Mouse (Mus musculus): Measurements from ENCODE around the gene Cep295nl. TPM values are rescaled to one million over a fixed set of nuclear protein-coding genes. Genes with fewer than 3 reads are reported as not detected.

The Cep295nl gene
- polyA plus RNA-seq, 1 experiment from 2014 or later: 0.15 TPM

DNA sequence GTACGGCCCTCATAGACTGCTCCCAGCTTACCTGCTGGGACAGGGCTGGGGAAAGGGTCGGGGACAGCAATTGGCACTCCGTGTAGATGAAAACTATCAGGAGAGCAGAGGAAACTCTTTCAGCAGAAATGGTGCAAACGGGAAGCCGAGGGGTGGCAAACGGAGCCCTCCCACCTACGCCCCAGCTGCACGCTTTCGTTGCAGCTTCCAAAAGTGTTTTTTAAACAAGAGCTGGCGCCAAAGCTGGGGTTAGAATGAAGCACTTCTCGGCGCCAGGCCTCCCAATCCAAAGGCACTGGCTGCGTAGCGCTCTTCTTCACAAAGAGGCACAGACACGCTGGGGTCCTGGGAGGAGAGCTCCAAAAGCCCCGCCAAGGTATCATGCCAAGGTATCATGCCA, 11.5 kb downstream of the Cep295nl start:
- Histone ChIP-seq H3K9me3 (replicated peaks; ENCODE audit: control insufficient read depth, low read length, poor library complexity, severe bottlenecking) (no peaks in the 10 kb centered on the region), H3K27ac (ENCODE audit: low read length) (no peak overlapping the region), H3K4me3 (ENCODE audit: low read depth, low read length) (no peak overlapping the region), H3K4me2 (ENCODE audit: low read length) (no peak overlapping the region), H3K36me3 (ENCODE audit: control insufficient read depth, insufficient read depth, low read length) (no peaks in the 10 kb centered on the region), H3K27me3 (ENCODE audit: control insufficient read depth, insufficient read depth, low read depth, low read length) (no peaks in the 10 kb centered on the region), H3K4me1 (ENCODE audit: control insufficient read depth, insufficient read depth, low read length) (peaks cover 16% of the 10 kb centered on the region), H3K9ac (ENCODE audit: low read depth, low read length) (no peak overlapping the region)
- WGBS: 95% methylated on average over 16 of the region's 16 CpGs
- no peak for ATAC-seq

DNA sequence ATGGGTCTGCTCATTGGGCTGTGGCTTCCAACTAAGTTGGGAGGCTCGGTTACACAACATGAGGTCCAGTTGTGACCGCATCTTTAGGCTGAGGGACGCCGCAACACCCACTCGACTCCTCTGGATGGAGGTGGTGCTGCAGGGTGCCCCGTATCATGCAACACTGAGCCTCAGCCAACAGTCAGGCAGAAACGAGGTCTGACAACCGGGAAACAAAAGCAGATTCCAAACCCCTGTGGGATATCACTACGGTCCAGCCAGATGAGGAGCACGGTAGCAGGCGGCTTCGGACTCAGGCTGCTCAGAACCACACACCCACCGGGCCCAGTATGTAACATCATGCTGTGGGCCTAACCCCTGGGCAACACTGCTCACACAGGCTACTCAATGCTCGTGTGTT, 11.9 kb downstream of the Cep295nl start:
- Histone ChIP-seq H3K4me1 (ENCODE audit: control insufficient read depth, insufficient read depth, low read length) (peaks cover 16% of the 10 kb centered on the region), H3K4me3 (ENCODE audit: low read depth, low read length) (no peak overlapping the region), H3K9me3 (replicated peaks; ENCODE audit: control insufficient read depth, low read length, poor library complexity, severe bottlenecking) (no peaks in the 10 kb centered on the region), H3K4me2 (ENCODE audit: low read length) (no peak overlapping the region), H3K9ac (ENCODE audit: low read depth, low read length) (no peak overlapping the region), H3K36me3 (ENCODE audit: control insufficient read depth, insufficient read depth, low read length) (no peaks in the 10 kb centered on the region), H3K27me3 (ENCODE audit: control insufficient read depth, insufficient read depth, low read depth, low read length) (no peaks in the 10 kb centered on the region), H3K27ac (ENCODE audit: low read length) (no peak overlapping the region)
- 92% methylated on average over 14 of the region's 14 CpGs for WGBS
- no peak for ATAC-seq

DNA sequence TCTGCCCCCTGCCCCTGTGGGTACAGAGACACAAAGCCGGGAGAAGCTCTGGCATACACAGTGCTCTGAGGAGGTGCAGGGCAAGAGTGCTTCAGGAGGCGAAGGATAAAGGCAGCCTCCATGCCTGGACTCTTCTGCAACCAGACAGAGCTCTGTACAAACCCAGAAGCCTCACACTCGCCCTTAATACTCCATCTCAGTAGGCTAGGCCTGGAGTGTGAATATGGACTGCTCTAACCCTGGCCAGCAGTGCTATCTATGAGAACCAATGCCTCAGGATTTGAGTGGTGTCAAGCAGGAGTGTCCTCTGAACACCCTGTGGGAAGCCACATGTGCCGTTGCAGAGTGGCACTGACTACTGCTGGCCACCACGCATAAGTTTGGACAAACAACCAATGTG, 13.4 kb downstream of the Cep295nl start:
- no peak for ATAC-seq
- peaks cover 16% of the 10 kb centered on the region for H3K4me1 ChIP-seq (ENCODE audit: control insufficient read depth, insufficient read depth, low read length)
- no peaks in the 10 kb centered on the region for H3K27me3 ChIP-seq (ENCODE audit: control insufficient read depth, insufficient read depth, low read depth, low read length)
- H3K4me3 ChIP-seq (ENCODE audit: low read depth, low read length): no peak overlapping the region
- H3K36me3 ChIP-seq (ENCODE audit: control insufficient read depth, insufficient read depth, low read length): no peaks in the 10 kb centered on the region
- H3K9ac ChIP-seq (ENCODE audit: low read depth, low read length): no peak overlapping the region
- no peak overlapping the region for H3K4me2 ChIP-seq (ENCODE audit: low read length)
- no peaks in the 10 kb centered on the region for H3K9me3 ChIP-seq (replicated peaks; ENCODE audit: control insufficient read depth, low read length, poor library complexity, severe bottlenecking)
- 89% methylated on average over 5 of the region's 5 CpGs for WGBS
- H3K27ac ChIP-seq (ENCODE audit: low read length): no peak overlapping the region

DNA sequence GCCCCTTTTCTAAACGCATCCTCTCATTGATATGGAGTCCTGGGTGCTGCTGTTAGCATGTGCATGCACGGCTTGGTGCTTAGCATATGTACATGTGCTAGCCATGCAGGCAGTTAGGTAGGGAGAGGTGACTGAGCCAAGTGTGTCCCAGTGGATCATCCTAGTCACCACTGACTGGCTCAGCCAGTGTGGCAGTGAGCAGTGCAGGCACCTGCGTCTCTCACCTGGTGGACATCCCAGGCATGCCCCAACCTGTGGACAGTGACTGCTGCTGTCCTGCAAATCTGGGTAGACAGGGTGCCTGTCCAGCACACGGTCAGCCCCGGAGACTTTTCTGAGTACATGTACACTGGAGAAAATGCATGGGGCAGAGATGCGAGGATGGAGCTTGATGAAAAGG, 13.8 kb downstream of the Cep295nl start:
- peaks cover 16% of the 10 kb centered on the region for H3K4me1 ChIP-seq (ENCODE audit: control insufficient read depth, insufficient read depth, low read length)
- no peaks in the 10 kb centered on the region for H3K36me3 ChIP-seq (ENCODE audit: control insufficient read depth, insufficient read depth, low read length)
- H3K27ac ChIP-seq (ENCODE audit: low read length): peak overlapping the region; percentile 83; the same call in 1 of the 2 replicates
- H3K27me3 ChIP-seq (ENCODE audit: control insufficient read depth, insufficient read depth, low read depth, low read length): no peaks in the 10 kb centered on the region
- no peak overlapping the region for H3K9ac ChIP-seq (ENCODE audit: low read depth, low read length)
- no peak for ATAC-seq
- 95% methylated on average over 6 of the region's 6 CpGs for WGBS
- H3K4me2 ChIP-seq (ENCODE audit: low read length): no peak overlapping the region
- H3K9me3 ChIP-seq (replicated peaks; ENCODE audit: control insufficient read depth, low read length, poor library complexity, severe bottlenecking): no peaks in the 10 kb centered on the region
- no peak overlapping the region for H3K4me3 ChIP-seq (ENCODE audit: low read depth, low read length)

DNA sequence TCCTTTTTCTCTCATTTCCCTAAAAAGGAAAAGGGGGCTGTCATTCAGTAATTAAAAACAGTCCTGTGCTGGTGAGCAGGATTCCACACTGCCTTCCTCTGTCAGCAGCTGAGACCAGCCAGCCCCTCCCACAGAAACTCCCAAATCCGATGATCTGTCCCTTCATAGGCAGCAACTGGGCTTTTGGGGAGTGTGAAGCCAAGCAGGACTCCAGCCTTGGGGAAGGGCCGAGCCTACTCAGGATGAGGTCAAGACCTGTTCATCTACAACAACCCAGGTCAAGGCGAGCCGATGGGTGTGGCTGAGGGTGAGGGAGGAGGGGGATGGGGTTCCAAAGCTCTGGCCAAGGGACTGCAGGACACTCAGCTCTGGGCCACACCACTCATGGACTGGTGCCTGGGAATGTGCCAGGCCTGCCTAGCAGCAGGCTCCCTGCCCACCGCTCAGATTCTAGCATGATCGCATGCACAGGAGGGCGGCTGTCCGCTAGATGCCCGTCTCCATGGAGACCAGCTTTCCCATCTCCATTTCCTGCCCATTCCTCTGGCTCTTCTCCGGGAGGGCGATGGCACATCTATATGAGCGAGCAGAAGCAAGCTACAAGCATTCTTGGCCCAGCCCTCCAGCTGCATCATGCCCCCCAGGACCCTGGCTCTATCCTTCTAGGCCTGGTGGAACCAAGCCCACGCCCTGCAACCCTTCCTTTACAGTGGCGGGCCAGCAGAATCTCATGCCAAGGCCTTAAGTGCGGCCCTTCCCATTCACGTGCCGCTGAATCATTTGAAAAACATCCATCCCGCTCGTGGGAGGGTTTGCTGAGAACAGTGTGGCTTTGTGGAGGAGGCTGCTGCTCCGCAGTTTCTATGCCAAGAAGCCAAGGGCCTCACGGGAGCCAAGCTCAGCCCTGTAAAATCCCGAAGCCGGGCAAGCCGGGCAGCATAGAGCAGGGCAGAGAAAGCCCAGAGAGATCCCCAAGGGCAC, 15.0 kb downstream of the Cep295nl start:
- 56% methylated on average over 24 of the region's 24 CpGs for WGBS
- no peaks in the 10 kb centered on the region for H3K27me3 ChIP-seq (ENCODE audit: control insufficient read depth, insufficient read depth, low read depth, low read length)
- H3K4me3 ChIP-seq (ENCODE audit: low read depth, low read length): no peak overlapping the region
- H3K9me3 ChIP-seq (replicated peaks; ENCODE audit: control insufficient read depth, low read length, poor library complexity, severe bottlenecking): no peaks in the 10 kb centered on the region
- no peaks in the 10 kb centered on the region for H3K36me3 ChIP-seq (ENCODE audit: control insufficient read depth, insufficient read depth, low read length)
- peaks cover 22% of the 10 kb centered on the region for H3K4me1 ChIP-seq (ENCODE audit: control insufficient read depth, insufficient read depth, low read length)
- H3K9ac ChIP-seq (ENCODE audit: low read depth, low read length): peak overlapping the region; percentile 39
- peak overlapping the region; percentile 83 for H3K27ac ChIP-seq (ENCODE audit: low read length)
- ATAC-seq: peak; percentile 85
- H3K4me2 ChIP-seq (ENCODE audit: low read length): peak overlapping the region; percentile 17; the same call in 1 of the 2 replicates

DNA sequence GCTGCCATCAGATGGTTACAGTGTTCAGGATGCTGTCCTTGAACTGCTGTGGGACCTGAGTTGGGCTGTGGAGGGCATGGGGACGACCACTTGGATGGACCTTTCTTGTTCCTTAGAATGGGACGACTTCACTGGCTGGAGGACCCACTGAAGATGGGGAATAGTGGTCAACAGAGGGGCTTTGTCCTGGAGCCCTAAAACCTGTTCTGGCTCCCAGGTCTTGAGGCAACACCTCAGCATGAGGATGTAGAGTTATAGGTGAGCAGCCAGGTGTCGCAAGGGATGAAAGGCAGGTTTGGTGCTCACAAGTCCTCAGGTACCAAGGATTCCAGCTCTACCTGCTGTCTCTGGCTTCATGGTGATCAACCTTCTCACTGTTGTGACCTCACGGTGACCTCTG, 15.8 kb downstream of the Cep295nl start:
- H3K9me3 ChIP-seq (replicated peaks; ENCODE audit: control insufficient read depth, low read length, poor library complexity, severe bottlenecking): no peaks in the 10 kb centered on the region
- 95% methylated on average over 4 of the region's 4 CpGs for WGBS
- no peak for ATAC-seq

DNA sequence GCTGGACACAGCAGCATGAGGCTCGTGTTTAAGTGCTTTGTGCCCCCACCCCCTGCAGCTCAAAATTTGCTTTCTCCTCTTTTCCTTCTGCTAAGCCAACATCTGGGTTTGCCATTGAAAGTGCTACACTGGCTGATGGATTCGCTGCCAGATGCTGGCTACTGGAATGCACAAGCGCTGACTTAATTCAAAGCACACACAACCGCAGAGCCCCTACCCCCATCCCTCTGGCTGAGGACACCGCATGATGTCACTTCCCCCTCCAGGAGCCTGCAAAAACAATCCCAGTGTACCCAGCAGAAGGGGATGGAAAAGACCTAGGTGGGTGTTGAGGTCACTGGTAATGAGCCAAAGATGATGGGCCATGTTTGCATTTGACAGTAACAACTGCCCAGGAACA, 17.8 kb downstream of the Cep295nl start:
- 78% methylated on average over 5 of the region's 5 CpGs for WGBS
- Histone ChIP-seq H3K27me3 (ENCODE audit: control insufficient read depth, insufficient read depth, low read depth, low read length) (no peaks in the 10 kb centered on the region), H3K4me1 (ENCODE audit: control insufficient read depth, insufficient read depth, low read length) (peaks cover 36% of the 10 kb centered on the region), H3K9ac (ENCODE audit: low read depth, low read length) (no peak overlapping the region), H3K27ac (ENCODE audit: low read length) (no peak overlapping the region), H3K4me2 (ENCODE audit: low read length) (no peak overlapping the region), H3K9me3 (replicated peaks; ENCODE audit: control insufficient read depth, low read length, poor library complexity, severe bottlenecking) (no peaks in the 10 kb centered on the region), H3K36me3 (ENCODE audit: control insufficient read depth, insufficient read depth, low read length) (peaks cover 2% of the 10 kb centered on the region), H3K4me3 (ENCODE audit: low read depth, low read length) (no peak overlapping the region)
- no peak for ATAC-seq

More for the DNA sequence above, 15.8 kb downstream of the Cep295nl start:
- Histone ChIP-seq H3K27ac (ENCODE audit: low read length) (peak overlapping the region; percentile 83), H3K4me2 (ENCODE audit: low read length) (no peak overlapping the region), H3K36me3 (ENCODE audit: control insufficient read depth, insufficient read depth, low read length) (no peaks in the 10 kb centered on the region), H3K27me3 (ENCODE audit: control insufficient read depth, insufficient read depth, low read depth, low read length) (no peaks in the 10 kb centered on the region), H3K9ac (ENCODE audit: low read depth, low read length) (no peak overlapping the region), H3K4me1 (ENCODE audit: control insufficient read depth, insufficient read depth, low read length) (peaks cover 29% of the 10 kb centered on the region), H3K4me3 (ENCODE audit: low read depth, low read length) (no peak overlapping the region)

DNA sequence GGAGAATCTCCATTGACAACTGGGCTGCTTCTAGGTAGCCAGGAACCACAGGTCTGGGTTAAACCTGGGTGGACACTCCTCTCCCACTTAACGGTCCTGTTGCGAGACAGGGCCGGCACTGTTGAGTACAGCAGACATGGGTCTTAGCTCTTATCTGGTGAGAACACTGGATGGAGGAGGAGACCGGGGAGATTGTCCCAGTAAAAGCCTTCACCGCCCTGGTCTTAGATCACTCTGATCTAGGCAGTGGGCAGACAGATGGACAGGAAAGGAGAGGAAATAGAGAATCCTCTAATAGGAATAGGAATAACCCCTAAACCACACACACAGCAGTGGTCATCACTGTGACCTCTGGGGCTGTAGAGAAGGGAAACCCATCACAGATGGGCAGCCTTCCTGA, 18.3 kb downstream of the Cep295nl start:
- no peak overlapping the region for H3K27ac ChIP-seq (ENCODE audit: low read length)
- no peak overlapping the region for H3K4me3 ChIP-seq (ENCODE audit: low read depth, low read length)
- H3K4me2 ChIP-seq (ENCODE audit: low read length): no peak overlapping the region
- H3K27me3 ChIP-seq (ENCODE audit: control insufficient read depth, insufficient read depth, low read depth, low read length): no peaks in the 10 kb centered on the region
- H3K9ac ChIP-seq (ENCODE audit: low read depth, low read length): no peak overlapping the region
- no peak for ATAC-seq
- H3K9me3 ChIP-seq (replicated peaks; ENCODE audit: control insufficient read depth, low read length, poor library complexity, severe bottlenecking): no peaks in the 10 kb centered on the region
- WGBS: 93% methylated on average over 5 of the region's 5 CpGs
- peaks cover 36% of the 10 kb centered on the region for H3K4me1 ChIP-seq (ENCODE audit: control insufficient read depth, insufficient read depth, low read length)
- peaks cover 8% of the 10 kb centered on the region for H3K36me3 ChIP-seq (ENCODE audit: control insufficient read depth, insufficient read depth, low read length)

DNA sequence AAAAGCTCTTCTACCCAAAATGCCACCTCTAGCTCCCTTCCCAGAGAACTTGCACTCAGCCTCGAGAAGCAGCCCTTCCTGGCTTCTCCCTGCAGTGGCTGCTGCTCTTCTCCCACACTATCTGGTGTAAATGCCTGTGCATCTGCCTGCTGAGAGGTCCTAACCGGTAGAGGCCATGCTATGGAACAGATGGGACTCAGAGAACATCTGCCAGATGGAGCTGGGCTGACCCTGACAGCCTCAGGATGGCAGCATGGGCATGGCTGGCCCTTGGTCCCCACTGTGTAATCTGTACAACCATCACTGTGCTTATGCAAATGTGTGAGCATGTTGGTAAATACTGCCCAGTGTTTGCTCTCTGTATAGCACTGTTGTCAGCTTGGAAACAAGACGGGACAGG, 19.7 kb downstream of the Cep295nl start:
- Histone ChIP-seq H3K4me2 (ENCODE audit: low read length) (no peak overlapping the region), H3K4me3 (ENCODE audit: low read depth, low read length) (no peak overlapping the region), H3K9ac (ENCODE audit: low read depth, low read length) (no peak overlapping the region), H3K27ac (ENCODE audit: low read length) (no peak overlapping the region), H3K9me3 (replicated peaks; ENCODE audit: control insufficient read depth, low read length, poor library complexity, severe bottlenecking) (no peaks in the 10 kb centered on the region), H3K27me3 (ENCODE audit: control insufficient read depth, insufficient read depth, low read depth, low read length) (no peaks in the 10 kb centered on the region), H3K4me1 (ENCODE audit: control insufficient read depth, insufficient read depth, low read length) (peaks cover 30% of the 10 kb centered on the region), H3K36me3 (ENCODE audit: control insufficient read depth, insufficient read depth, low read length) (peaks cover 10% of the 10 kb centered on the region)
- no peak for ATAC-seq
- WGBS: 48% methylated on average over 3 of the region's 3 CpGs

Data from midbrain, embryonic 16.5 days (tissue).